Mouse (Mus musculus) lung, postnatal 14 days (tissue): ENCODE measurements around the gene 1700001C19Rik.

Experiments
- DNase-seq: peaks from one replicate; pipeline ENCODE4 v3.0.0; 2021

The 1700001C19Rik gene

GRCm38 (mm10) chr17:47461688-47462087 lies 24.5 kb upstream of the 1700001C19Rik start:
- no peak for DNase-seq

GRCm38 (mm10) chr17:47459341-47459919 lies 22.3 kb upstream of the 1700001C19Rik start:
- DNase-seq, result no peak

- no peak for DNase-seq
Observed at GRCm38 (mm10) chr17:47458936-47459335, 21.8 kb upstream of the 1700001C19Rik start.

- DNase-seq, result no peak
Observed at GRCm38 (mm10) chr17:47458310-47458709, 21.1 kb upstream of the 1700001C19Rik start.

- no peak for DNase-seq
Observed at GRCm38 (mm10) chr17:47454675-47455074, 17.5 kb upstream of the 1700001C19Rik start.

- no peak for DNase-seq
Observed at GRCm38 (mm10) chr17:47452886-47453285, 15.7 kb upstream of the 1700001C19Rik start.

GRCm38 (mm10) chr17:47450880-47451565 lies 13.8 kb upstream of the 1700001C19Rik start:
- DNase-seq, result peak; percentile 56

GRCm38 (mm10) chr17:47450239-47450638 lies 13.1 kb upstream of the 1700001C19Rik start:
- DNase-seq, result no peak

- DNase-seq, result no peak
Observed at GRCm38 (mm10) chr17:47449432-47449831, 12.3 kb upstream of the 1700001C19Rik start.

- DNase-seq, result no peak
Observed at GRCm38 (mm10) chr17:47448523-47449372, 11.6 kb upstream of the 1700001C19Rik start.

- no peak for DNase-seq
Observed at GRCm38 (mm10) chr17:47446561-47446960, 9.4 kb upstream of the 1700001C19Rik start.

GRCm38 (mm10) chr17:47446025-47446424 lies 8.8 kb upstream of the 1700001C19Rik start:
- no peak for DNase-seq

- no peak for DNase-seq
Observed at GRCm38 (mm10) chr17:47445518-47445917, 8.3 kb upstream of the 1700001C19Rik start.

- DNase-seq, result no peak
Observed at GRCm38 (mm10) chr17:47444113-47444512, 6.9 kb upstream of the 1700001C19Rik start.

GRCm38 (mm10) chr17:47442271-47442670 lies 5.1 kb upstream of the 1700001C19Rik start:
- no peak for DNase-seq

- DNase-seq, result no peak
Observed at GRCm38 (mm10) chr17:47441296-47442051, 4.3 kb upstream of the 1700001C19Rik start.

- no peak for DNase-seq
Observed at GRCm38 (mm10) chr17:47440359-47440890, 3.2 kb upstream of the 1700001C19Rik start.

- peak; percentile 40 for DNase-seq
Observed at GRCm38 (mm10) chr17:47439396-47440028, 2.3 kb upstream of the 1700001C19Rik start.

GRCm38 (mm10) chr17:47438611-47439010 lies 1.4 kb upstream of the 1700001C19Rik start:
- DNase-seq, result no peak

GRCm38 (mm10) chr17:47436156-47436906 lies 845 bp downstream of the 1700001C19Rik start, which contains the start of gene AI661453:
Gene AI661453, plus strand, starts transcription at chr17:47436615.
- DNase-seq, result peak; percentile 79

GRCm38 (mm10) chr17:47430815-47431214 lies 6.4 kb downstream of the 1700001C19Rik start:
- no peak for DNase-seq
